Mouse (Mus musculus): ENCODE data around the gene Mycbp2.

The Mycbp2 gene

DNA sequence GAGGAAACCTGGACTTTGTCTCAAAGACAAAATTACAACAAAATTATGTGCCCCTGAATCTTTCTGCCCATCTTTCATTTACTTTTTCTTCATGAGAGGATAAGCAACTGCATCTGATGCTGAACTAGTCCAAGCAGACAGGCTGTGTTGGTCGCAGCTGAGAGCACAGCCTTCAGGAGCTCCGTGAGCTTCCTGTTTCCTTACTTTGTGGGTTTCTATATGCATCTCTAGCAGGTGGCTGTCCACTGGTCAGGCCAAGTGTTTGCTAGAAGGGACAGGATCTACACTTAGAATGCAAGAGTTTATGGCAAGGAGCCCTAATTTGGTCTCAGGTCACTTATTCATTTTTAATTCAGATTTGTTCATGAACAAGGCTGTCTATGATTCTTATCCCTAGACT is 50.4 kb downstream of the Mycbp2 start:
- CTCF ChIA-PET = interaction anchor here in 1 of 4 experiments (0.6 kb wide), 1 partner anchor 284 kb away, joined by 3 read pairs; no protein-coding TSS in a partner anchor
- POLR2A ChIA-PET = no interaction called here

DNA sequence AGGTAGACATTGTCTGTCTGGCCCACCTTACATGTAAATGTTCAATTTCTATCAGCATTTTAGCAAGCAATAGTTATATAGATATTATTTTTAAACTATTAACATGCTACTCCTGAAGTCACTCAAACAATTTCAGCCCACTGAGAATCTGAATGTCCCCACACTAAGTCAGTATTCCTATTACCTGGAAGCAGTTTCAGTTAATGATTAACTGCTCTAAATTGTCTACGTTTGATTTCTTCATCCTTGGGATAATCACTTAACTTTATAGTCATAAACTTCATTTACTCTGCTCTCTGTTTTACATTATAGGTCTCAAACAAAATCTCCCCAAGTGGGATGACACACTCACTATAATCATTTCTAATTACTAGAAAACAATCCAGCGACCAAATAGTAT is 60.0 kb downstream of the Mycbp2 start:
- ChIA-PET CTCF (no interaction called here), POLR2A (interaction anchor here in 1 of 4 experiments (0.6 kb wide), 1 partner anchor 1273 kb away, joined by 3 read pairs; no protein-coding TSS in a partner anchor)

GRCm38 (mm10) chr14:103276667-103277066 is 69.9 kb downstream of the Mycbp2 start:
- ChIA-PET CTCF (interaction anchor here in 1 of 4 experiments (0.7 kb wide), 1 partner anchor 15 kb away, joined by 4 read pairs; no protein-coding TSS in a partner anchor), POLR2A (interaction anchor here in 1 of 4 experiments (0.7 kb wide), 1 partner anchor 270 kb away, joined by 6 read pairs; no protein-coding TSS in a partner anchor)

DNA sequence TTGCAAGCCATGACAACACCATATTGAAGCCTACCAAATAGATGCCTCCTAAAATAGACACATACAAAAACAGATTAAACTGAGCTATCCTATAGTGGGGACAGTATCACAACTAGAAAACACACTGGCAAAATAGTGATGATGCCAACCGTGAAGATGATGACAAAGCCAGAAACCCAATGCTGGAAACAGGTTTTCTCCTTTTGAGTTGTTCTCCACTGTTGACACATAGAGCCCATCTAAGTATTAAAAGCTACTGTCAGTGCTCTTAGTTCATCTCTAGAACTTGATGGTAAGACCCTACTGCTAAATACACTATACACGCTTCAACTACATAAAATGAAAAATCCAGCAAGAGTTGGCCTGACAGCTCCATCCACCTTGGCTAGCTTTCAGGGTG is 86.2 kb downstream of the Mycbp2 start:
- CTCF ChIA-PET = no interaction called here
- POLR2A ChIA-PET = interaction anchor here in 1 of 4 experiments (0.6 kb wide), 1 partner anchor 1100 kb away, joined by 3 read pairs; no protein-coding TSS in a partner anchor

- CTCF ChIA-PET = no interaction called here
- POLR2A ChIA-PET = no interaction called here
Measured at GRCm38 (mm10) chr14:103258745-103259144, 87.9 kb downstream of the Mycbp2 start.

- POLR2A ChIA-PET = no interaction called here
- CTCF ChIA-PET = interaction anchor here in 2 of 4 experiments (0.6 kb wide), 4 partner anchors 191 to 789 kb away, joined by 3 to 5 read pairs (median 4); no protein-coding TSS in a partner anchor
Measured at GRCm38 (mm10) chr14:103256866-103257265, 89.7 kb downstream of the Mycbp2 start.

DNA sequence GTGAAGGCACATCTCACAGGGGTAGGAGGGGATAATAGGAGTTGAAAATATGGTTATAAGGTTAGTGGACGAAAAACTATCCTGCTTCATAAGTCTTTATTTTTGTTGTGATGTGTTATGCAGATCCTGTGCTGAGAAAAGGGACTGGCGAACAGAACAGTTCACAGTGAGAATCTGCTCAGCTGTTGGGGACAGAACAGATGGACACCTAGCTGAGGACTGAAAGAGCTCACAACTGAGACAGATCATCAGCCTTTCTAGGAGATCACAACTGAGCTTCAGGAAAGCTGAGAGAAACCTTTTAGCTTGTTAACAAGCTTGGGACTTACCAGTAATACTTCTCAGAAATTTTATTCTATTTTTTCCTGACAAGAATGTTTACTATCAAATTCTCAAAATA is 92.3 kb downstream of the Mycbp2 start:
- POLR2A ChIA-PET = interaction anchor here in 2 of 4 experiments (0.6 to 1.3 kb wide), 2 partner anchors 10 to 466 kb away, joined by 3 read pairs; no protein-coding TSS in a partner anchor
- CTCF ChIA-PET = interaction anchor here in 1 of 4 experiments (0.6 kb wide), 1 partner anchor 13 kb away, joined by 5 read pairs; no protein-coding TSS in a partner anchor

GRCm38 (mm10) chr14:103242020-103242419 is 104.6 kb downstream of the Mycbp2 start:
- CTCF ChIA-PET = no interaction called here
- POLR2A ChIA-PET = no interaction called here

- POLR2A ChIA-PET = no interaction called here
- CTCF ChIA-PET = interaction anchor here in 2 of 4 experiments (0.6 to 0.7 kb wide), 2 partner anchors 166 to 304 kb away, joined by 4 read pairs; no protein-coding TSS in a partner anchor
Measured at GRCm38 (mm10) chr14:103234770-103235169, 111.8 kb downstream of the Mycbp2 start.

- CTCF ChIA-PET = interaction anchor here in 1 of 4 experiments (0.7 kb wide), 1 partner anchor 165 kb away, joined by 4 read pairs; no protein-coding TSS in a partner anchor
- POLR2A ChIA-PET = no interaction called here
Measured at GRCm38 (mm10) chr14:103233640-103234593, 112.7 kb downstream of the Mycbp2 start.

GRCm38 (mm10) chr14:103222356-103222755 is 124.3 kb downstream of the Mycbp2 start:
- POLR2A ChIA-PET = interaction anchor here in 1 of 4 experiments (0.9 kb wide), 1 partner anchor 10 kb away, joined by 4 read pairs; no protein-coding TSS in a partner anchor
- CTCF ChIA-PET = no interaction called here

GRCm38 (mm10) chr14:103221751-103222150 is 124.9 kb downstream of the Mycbp2 start:
- ChIA-PET CTCF (no interaction called here), POLR2A (interaction anchor here in 1 of 4 experiments (0.9 kb wide), 1 partner anchor 10 kb away, joined by 4 read pairs; no protein-coding TSS in a partner anchor)

GRCm38 (mm10) chr14:103216331-103216730 is 130.3 kb downstream of the Mycbp2 start:
- ChIA-PET CTCF (no interaction called here), POLR2A (interaction anchor here in 1 of 4 experiments (0.7 kb wide), 2 partner anchors 167 to 201 kb away, joined by 3 read pairs; no protein-coding TSS in a partner anchor)

- ChIA-PET POLR2A (no interaction called here), CTCF (no interaction called here)
Measured at GRCm38 (mm10) chr14:103186658-103187057, 160.0 kb downstream of the Mycbp2 start.

GRCm38 (mm10) chr14:103186076-103186475 is 160.5 kb downstream of the Mycbp2 start:
- ChIA-PET CTCF (interaction anchor here in 1 of 4 experiments (0.6 to 0.7 kb wide), 2 partner anchors 115 to 174 kb away, joined by 3 to 4 read pairs; no protein-coding TSS in a partner anchor), POLR2A (interaction anchor here in 1 of 4 experiments (0.6 kb wide), 1 partner anchor 585 kb away, joined by 3 read pairs; no protein-coding TSS in a partner anchor)

GRCm38 (mm10) chr14:103180096-103180495 is 166.5 kb downstream of the Mycbp2 start:
- ChIA-PET CTCF (no interaction called here), POLR2A (no interaction called here)

DNA sequence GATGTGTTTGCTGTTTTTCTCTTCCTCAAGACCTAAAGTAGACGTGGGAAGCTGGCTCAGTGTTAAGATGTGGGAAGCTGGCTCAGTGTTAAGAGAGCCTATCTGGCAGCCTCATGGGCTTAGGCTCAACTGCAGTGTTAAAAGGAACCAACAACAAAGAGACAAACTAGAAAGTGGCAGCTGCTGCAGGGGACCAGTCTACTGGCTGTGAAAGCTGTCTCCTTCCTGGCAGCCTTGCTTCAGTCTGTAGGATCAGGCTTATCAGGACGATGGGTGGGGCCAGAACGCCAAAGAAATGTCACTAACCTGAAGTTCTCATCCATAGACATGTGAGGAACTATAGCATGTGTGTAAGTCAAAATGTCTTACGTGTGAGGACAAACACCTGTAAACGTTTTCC is 183.7 kb downstream of the Mycbp2 start:
- ChIA-PET POLR2A (interaction anchor here in 1 of 4 experiments (0.6 kb wide), 1 partner anchor 68 kb away, joined by 3 read pairs; no protein-coding TSS in a partner anchor), CTCF (no interaction called here)

DNA sequence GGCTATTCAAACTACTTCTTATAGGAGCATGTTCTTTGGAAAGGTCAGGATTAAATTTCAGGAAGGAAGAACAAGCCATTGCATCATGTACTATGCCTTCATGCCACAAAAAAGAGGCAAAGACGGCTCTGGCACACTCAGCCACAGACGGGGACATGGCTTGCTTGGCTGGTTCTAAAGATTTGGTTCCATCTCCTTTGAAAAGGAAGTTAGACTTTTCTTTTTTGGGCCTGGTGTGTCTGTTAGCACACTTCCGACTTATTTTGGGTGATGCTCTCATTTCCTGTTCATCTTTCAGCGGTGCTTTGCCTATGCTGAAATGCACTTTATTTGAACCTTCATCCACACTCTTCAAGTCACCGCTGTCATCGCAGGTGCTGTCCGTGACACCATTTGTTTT is 190.9 kb downstream of the Mycbp2 start:
- CTCF ChIA-PET = no interaction called here
- POLR2A ChIA-PET = no interaction called here

GRCm38 (mm10) chr14:103150139-103150538 is 196.5 kb downstream of the Mycbp2 start:
- POLR2A ChIA-PET = interaction anchor here in 1 of 4 experiments (1.0 kb wide), 1 partner anchor 9 kb away, joined by 3 read pairs; no protein-coding TSS in a partner anchor
- CTCF ChIA-PET = no interaction called here

GRCm38 (mm10) chr14:103131991-103132390 is 214.6 kb downstream of the Mycbp2 start:
- ChIA-PET POLR2A (interaction anchor here in 1 of 4 experiments (0.8 kb wide), 1 partner anchor 9 kb away, joined by 3 read pairs; no protein-coding TSS in a partner anchor), CTCF (interaction anchor here in 2 of 4 experiments (0.6 to 2.0 kb wide), 10 partner anchors 39 to 409 kb away, joined by 3 to 8 read pairs (median 4); no protein-coding TSS in a partner anchor)

Data from embryonic stem cell, embryonic (primary cell).